Mouse (Mus musculus): ENCODE results near the gene Cdh3.

- peak; percentile 63 for TF ChIP-seq CTCF (IDR thresholded peaks at IDR 0.05; ENCODE audit: low read depth)
- TF ChIP-seq EP300 (IDR thresholded peaks at IDR 0.05; ENCODE audit: low read depth): no peak
These were observed 16.7 kb downstream of the Cdh3 start for GRCm38 (mm10) chr8:106527241-106528036.
